Mouse (Mus musculus) induced T-regulatory cell, adult 2 months (primary cell): ENCODE measurements around the gene Dzip1.

Source experiments
- DNase-seq: peaks from one replicate; pipeline ENCODE4 v3.0.0-alpha.2; 2012; ENCODE audit warnings: low read depth

Gene Dzip1

DNA sequence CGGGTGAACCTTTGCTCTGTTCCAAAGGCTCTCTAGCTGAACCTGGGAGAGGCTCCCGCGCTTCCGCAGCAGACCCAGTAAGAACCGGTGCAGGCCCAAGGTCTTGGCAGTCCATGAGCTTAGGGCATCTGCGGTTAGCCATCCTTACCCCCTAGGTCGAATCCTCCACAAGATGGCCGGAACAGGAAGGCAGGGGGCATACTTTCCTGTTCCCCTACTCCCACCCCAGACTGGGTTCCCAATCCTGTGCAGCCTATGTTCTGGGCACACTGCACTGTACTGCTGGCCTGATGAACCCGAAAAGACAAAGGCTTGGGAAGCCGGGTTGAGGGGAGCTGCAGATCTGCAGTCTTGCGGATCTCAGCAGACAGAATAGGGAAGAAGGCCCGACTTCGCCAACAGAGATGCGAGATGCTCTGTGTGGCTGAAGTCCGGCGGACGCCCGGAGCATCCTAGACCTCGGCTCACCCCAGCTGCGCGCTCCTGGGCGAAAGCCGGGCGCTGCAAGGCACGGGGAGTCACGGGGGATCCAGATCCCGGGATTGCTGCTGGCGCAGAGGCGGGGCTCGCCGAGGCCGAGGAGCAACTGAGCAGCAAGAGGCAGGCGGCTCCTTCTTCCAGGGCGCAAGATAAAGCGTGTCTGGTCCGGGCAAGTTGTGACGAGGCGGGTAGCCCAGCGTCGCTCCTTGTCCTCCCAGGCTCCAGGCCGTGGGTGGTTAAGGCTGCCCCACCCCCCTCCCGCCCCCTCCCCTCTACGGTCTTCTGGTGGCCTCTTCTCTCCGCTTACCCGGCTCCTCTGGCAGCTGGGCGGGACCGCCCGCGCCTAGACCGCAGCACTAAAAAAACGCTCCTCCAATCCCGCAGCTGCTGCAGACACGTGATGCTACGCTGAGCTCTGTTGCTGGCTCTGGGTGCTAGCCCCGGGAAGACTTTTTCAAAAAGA, at the start of gene Dzip1:
Gene Dzip1, minus strand, starts transcription at position 788 of the 943 bp plus-strand sequence.
- peak; percentile 82 for DNase-seq

DNA sequence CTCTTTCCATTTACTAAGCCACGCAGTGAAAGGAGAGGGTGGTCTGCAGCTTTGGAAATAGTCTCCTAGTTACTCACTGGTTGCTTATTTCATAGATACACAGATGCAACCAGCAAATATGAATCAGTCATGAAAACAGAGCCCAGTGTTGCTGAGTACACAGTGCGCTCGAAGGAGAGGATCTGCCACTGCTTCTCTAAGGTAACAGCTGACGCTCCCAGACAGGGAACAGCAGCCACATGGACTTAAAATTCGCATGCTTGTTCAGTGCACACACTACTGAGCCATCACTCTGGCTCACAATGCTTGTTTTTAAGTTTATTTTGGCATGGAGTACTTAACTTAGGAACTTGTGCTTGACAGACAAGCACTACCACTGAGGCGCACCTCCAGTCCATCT, 47.0 kb upstream of the Dzip1 start:
- DNase-seq: no peak

DNA sequence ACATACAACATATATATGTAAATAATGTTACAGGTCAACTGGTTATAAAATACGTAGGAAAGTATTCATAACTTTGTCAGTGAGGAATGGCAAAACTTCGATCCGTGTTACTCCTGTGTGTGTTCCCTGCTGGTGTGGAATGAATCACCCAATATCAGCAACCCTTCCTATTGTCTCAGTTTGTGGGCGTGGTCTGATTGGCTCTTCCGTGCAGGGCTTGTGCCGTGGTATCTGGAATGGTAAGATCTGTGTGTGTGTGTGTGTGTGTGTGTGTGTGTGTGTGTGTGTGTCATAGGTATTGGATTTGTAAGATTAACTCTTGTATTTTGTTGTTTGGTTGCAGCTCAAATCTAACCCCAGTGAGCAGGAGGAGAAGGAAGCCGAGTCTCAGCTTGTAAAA, 42.4 kb upstream of the Dzip1 start:
- no peak for DNase-seq

DNA sequence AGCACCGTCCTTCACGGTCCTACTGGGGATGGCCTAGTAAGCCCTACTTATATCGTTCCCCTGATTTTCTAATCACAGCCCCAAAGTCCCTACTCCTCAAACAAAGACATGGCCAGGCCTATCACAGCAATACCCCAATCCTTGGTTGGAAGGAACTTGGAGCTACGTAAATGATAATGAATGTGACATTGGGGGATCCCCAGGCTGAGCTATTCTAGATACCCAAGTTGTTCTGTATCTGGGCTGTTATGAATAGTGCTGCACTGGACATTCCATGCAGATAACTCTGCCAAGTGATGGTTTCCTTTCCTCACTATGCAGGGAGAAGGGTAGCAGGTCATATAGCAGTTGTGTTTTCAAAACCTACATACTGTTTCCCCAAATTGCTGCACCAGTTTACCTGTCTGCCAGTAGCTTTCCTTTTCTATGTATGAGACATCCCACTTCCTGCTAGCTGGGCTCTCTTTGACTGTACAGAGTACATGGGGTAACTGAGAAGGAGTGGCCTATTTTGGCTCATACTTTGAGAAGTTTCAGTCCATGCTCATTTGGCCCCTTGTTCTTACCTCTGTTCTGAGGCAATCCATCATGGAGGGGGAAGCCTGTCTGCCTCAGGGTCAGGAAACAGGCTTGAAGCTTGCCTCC, 40.2 kb upstream of the Dzip1 start:
- DNase-seq: peak; percentile 38

DNA sequence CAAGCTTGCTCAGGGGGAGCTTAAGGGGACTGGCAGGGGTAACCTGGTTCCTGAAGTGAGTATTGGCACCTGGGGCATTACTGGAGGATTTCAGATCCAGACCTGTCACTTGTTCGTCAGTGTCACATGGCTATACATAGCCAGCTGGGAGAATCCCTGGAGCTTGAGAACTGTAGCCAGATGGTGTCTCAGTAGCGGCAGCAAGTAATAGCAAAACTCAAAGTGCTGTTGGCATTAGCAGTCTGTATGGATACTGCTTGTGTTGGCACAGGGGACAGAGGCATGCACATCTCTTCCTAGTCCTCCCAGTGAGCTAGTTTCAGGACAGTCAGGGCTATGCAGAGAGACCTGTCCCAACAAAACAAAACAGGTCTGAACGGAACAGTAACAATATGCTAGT, 32.8 kb upstream of the Dzip1 start:
- DNase-seq: no peak

DNA sequence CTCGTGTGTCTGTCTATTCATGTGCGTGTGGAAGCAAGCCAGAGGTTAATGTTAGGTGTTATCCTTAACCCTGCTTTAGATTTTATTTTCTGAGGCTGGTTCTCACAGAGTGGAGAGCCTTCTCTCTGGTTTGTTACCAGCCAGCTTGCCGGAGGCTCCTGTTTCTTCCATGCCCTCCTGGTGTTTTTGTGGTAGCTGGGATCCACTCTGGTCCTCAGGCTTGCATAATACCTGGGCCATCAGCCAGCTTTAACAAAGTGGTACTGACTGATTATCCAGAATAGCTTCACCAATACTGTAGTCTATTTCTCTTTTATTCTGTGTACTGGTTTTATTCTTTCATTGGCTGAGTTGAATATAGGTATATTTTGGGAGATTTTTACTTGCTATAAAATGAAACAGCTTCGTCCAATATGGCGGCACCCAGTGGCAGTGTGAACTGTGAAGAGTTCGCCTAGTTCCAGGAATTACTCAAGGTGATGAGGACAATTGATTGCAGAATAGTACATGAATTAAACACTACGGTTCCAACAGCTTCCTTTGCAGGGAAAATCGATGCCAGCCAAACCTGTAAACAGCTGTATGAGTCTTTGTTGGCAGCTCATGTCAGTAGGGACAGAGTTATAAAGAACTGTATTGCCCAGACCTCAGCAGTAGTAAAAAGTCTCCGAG, 26.8 kb upstream of the Dzip1 start:
- DNase-seq: no peak

DNA sequence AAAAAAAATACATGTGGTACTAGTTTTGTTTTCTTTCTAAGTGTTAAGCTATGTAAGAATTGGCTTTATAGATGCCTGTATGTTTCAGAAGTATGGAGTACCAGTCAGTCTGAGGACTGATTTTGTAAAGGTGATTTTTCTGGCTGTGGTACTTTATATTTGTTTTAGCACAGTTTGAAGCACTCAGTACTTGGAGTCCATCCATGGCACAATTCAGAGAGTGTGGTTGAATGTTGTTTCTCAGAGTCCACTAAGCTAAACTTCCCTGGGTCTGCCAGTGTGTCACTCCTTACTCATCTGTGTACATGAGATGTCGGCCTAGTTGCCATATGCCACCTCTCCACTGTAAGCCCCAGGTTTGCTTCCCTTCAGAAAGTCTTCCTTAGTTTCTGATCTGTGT, 23.6 kb upstream of the Dzip1 start:
- DNase-seq: no peak

DNA sequence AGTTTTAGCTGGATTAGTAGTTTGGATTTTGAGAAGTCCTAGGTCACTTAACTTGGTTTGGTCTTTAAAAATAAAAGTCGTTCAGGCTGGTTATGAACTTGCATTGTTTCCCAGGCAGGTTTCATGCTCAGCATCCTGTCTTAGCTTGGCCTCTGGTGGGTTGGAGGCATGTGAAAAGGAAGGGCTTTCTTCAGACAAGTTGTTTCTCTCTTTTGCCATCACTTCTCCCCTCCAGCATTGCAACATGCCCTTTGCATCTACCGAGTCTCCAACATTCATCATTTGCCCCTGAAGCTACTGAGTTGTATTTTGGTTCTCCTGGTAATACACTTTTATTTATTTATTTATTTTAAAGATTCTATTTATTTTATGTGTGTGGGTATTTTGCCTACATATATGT, 19.4 kb upstream of the Dzip1 start:
- DNase-seq: no peak

DNA sequence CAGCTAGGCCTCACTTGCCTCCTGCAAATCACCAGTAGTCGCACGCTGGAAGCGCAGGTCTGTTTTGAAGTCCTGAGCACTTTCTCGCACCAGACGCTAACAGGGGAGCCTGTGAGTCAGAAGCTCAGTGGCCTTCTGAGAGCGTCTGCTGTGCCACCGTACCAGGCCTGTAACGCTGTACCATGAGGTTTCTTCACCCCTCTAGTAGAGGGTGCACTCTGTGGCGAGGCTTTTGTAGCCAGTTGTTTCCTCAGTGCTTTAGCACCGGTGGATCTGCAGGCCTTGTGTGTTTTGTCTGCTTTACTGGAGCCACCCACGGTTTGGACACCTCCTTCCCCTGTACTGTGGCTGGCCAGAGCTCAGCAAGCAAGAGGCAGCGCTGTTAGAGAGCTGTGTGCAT, 16.8 kb upstream of the Dzip1 start:
- peak; percentile 32 for DNase-seq

DNA sequence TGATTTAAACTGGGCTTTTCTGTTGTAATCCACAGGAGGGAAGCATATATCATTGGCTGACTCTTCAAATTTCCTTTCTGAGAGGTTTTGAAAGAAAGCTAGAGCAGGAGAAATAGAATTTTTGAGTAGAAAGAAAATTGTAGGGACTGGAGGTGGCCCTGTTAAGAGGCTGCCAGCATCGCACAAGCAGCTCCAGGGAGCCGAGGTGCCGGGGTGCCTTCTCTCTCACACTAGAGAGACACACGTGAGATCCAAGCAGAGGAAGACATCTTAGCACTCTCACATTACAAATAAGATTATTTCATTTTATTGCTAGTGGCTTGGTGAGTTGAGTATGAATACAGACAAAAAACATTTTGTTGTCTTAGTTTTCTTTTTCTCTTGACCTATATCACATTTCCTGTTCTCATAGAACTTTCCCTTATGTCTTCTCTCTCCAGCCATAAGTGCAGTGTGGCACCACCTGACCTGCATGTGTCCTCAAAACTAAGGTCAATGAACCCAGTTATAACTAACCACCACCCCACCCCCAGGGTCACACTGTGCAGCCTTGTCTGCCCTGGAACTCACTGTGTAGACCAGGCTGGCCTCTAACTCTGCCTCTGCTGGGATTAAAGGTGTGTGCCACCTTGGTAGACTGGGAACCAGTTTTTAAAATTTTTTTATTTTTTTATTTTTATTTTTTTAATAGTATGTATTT, 15.7 kb upstream of the Dzip1 start:
- DNase-seq: peak; percentile 54

DNA sequence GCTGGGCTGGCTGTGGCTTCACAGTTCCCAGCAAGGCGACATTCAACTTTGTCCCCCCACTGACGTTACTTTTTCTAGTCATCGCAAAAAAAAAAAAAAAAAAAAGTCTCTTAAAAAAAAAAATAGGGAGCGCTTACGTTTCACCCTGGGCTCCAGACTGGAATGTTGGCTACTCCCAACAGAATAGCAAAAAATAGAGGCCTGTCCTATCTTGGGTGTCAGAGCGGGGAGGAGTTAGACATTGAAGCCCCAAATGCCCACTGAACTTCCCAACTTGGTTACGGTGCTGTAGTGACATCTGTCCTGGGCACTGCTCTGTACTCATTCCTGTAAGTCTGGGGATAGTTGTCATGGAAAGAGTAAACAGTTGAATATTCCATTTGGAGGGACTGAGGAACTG, 13.3 kb upstream of the Dzip1 start:
- DNase-seq: no peak

DNA sequence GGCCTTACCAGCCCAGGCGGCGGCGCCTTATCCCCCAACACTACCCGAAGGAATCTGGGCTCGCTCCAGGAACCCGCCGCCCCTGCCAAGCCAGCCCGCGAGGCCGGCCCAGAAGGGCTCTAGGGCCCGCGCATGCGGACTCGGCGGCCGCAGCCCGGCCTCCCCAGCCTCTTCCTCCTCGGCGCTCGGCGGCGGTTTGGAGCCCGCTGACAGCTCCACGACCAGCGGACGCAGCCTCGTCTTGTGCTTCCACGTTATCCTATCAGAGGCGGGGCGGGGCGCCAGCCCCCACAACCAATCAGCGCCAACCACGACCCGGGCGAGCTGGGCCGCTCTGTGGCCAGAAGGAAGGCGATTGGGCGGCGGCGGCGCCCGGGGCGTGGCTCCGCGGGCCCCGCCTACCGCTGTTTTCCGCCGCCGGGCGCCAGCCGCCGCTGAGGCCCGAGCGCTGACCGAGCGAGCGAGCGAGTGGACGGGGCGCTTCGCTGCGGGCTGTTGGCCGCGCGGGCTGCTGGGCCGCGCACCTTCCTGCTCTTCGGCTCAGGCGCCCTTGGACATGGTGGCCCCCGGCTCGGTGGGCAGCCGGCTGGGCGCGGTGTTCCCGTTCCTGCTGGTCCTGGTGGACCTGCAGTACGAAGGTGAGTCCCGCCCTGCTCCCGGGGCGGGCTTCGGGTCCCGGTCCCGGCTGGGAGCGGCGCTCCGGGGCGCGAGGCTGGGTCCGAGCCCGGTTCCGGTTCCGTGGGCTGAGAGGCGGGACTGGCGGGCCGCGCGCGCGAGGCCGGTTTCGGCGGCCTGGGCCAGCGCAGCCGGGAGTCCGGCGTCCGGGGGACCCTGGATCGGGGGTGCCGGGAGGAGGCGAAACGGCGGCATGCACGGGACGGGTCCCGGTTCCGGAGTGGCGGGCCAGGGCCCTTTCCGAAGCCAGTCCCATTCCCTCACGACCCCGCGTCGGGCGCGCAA, 12.6 kb upstream of the Dzip1 start, which contains the start of gene Dnajc3:
Gene Dnajc3, plus strand, starts transcription at position 444 of the 960 bp plus-strand sequence.
- peak; percentile 97 for DNase-seq

DNA sequence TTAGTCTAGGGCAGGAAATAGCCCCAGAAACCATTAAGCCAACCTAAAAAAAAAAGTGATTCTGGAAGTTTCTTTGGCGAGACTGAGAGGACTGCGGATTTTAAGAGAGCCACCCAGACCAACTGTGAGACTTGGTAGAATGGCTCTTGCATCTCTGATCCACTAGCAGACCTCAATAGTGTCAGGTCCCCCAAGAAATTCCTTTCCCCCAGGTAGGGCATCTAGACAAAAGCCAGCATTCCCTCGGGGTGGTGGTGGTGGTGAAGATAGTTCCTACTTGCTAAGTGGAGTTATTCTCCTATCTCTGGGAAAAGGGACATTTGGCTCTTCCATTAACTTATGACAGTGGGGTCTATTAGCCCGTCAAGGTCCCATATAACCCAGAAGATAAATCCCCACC, 11.7 kb upstream of the Dzip1 start:
- DNase-seq: no peak

DNA sequence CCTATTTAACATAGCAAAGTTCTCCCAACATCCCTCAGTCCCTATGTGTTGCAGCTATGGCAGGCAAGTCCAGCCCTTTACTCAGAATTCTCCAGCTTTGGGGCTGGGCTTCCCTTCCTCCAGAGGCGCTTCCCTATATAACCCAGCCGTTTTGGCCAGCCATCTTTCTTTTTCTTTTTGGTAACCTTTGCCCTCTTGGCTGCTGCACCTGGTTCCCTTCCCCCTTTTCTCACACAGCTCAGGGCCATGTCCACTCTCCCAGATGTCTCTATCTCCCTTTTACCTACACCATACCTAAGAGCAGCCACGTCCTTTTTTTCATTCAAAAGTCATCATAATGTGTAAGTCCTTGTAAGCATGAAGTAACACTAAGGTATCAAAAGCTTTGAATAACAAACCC, 11.0 kb upstream of the Dzip1 start:
- no peak for DNase-seq

DNA sequence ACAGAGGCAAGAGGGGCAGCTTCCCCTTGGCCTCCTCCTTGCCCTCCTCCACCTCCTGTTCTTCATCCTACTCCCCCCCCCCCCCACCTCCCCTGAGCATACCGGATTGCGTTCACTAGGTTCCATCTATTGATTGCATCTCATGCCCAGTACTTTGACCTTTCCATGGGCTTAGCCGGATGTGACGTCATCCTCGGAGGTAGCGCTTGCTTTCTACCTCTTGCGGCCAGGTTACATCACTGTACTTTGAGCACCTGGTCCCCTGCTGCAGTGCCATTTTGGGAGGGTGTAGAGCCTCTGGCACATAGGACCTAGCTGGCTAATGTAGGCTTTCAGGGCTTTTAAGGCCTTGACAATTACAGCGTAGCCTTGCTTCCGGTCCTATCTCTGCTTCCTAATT, 9.4 kb upstream of the Dzip1 start:
- DNase-seq: no peak

DNA sequence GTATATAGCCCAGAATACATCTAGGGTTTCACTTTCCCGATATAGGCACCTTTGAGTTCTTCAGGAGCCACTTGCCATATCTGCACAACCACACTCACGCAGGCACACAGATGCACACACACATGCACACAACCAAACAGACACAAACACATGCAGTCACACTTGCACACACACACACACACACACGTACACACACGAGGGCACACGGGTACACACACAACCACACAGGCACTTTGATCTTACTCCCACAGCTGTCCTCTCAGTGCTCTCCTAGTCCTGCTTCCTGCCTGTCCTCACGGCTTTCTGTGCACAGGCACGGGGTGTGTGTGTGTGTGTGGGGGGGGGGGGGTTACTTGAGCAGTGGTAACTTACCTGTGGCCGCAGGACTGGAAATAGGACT, 7.7 kb upstream of the Dzip1 start:
- DNase-seq: peak; percentile 53

DNA sequence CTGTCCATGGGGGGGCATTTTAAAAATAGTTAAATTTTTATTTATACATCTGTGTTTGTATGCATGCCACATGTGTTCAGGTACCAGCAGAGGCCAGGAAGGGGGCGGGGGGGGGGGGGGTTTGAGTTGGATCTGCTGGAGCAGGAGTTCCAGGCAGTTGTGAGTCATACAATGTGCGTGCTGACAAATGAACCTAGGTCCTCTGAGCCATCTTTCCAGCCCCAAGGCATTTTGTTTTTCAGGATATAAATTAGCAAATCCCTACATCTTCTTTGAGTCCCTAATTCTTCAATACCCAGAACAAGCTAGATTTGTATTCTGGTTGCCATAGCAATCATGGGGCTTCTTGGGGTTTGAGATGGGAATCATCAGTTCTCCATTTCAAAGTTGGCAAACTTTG, 5.9 kb upstream of the Dzip1 start:
- DNase-seq: no peak

DNA sequence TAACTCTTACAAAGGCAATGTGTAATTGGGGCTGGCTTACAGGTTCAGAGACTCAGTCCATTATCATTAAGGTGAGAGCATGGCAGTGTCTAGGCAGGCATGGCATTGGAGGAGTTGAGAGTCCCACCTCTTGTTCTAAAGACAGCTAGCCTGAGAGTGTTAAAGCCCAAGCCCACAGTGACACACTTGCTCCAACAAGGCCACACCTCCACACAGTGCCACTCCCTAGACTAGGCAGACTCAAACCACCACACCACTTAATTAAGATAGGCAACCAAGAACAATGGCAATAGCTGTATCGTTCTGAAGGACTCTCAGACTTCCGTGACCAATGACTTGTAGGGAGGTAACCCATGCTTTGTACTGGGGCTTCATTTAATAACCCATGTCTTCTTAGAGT, 5.5 kb upstream of the Dzip1 start:
- DNase-seq: peak; percentile 40

DNA sequence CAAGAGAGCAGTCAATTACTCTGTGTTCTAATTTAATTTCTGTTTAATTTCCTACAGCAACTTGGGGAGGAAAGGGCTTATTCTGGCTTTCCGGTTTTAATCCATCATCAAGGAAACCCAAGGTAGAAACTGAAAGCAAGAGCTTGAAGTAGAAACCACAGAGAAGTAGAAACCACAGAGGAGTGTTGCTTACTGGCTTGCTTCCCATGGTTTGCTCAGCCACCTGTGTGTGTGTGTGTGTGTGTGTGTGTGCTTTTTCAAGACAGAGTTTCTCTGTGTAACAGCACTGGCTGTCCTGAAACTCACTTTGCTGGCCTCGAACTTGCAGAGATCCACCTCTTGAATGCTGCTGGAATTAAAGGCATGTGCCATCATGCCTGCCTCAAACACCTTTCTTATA, 4.5 kb upstream of the Dzip1 start:
- DNase-seq: peak; percentile 82

DNA sequence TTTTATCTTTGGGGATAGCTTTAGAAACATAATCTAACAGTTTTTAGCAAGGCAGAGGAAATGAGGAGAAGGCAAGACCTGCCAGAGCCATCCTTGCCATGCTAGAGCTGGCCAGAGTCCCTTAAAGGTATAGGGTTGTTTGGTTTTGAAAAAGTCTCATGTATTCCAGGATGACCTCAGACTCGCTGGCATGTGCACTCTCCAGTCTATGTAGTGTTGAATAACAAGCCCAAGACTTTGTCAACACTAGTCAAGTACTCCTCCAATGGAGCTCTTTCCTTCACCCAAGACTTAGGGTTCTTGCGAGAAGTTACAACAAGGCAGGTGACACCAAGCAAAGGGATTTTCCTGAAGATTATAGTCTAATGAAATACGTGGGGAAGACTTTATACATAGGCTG, 3.3 kb upstream of the Dzip1 start:
- no peak for DNase-seq

DNA sequence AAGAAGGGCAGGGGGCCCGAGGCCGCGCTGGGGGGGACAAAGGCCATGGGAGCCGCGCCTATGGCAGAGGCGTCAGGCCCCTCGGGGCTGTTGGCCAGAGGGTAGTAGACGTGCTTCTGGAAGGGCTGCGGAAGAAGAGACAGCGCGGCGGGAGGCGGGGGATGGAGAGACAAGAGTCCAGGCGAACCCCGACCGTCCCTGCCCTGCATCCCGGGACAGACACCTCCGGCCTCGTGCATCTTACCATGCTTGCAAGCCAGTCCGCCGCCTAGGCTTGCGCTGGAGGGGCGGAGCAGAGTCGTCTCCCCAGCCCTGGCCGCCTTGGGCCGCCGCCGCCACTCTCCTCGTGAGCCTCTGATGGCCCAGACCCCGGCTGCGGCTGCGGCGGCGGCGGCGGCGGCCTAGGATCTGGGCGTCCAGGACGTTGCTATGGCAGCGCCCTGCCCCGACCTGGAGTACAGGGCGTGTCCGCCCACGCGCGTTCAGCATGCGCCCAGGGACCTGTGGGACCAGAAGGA, 2.5 kb downstream of the Dzip1 start:
- peak; percentile 42 for DNase-seq
